Mouse (Mus musculus) lung, embryonic 14.5 days (tissue): ENCODE data around the gene Abtb2. TPM values are rescaled to one million over a fixed set of nuclear protein-coding genes. Genes with fewer than 3 reads are reported as not detected.

Source experiments
- ATAC-seq: fragments of 200-750 bp; cut with Nextera tagmentation; 2 replicates; pipeline ENCODE4 v1.8.0; 2017; ENCODE audit warnings: mild to moderate bottlenecking, moderate TSS enrichment, moderate library complexity; ENCODE audit not compliant: insufficient read depth
- DNase-seq: peaks from one replicate; pipeline ENCODE4 v3.0.0-alpha.2; 2015
- H3K27ac ChIP-seq: fragments of 300-500 bp; sonication (generic); 2 replicates; pipeline ENCODE4 v1.5.1; 2014; ENCODE audit warnings: low read depth, mild to moderate bottlenecking, moderate library complexity
- H3K27me3 ChIP-seq: fragments of 300-500 bp; sonication (generic); 2 replicates; pipeline ENCODE4 v1.6.1; 2014; ENCODE audit warnings: low read length, control low read depth; ENCODE audit not compliant: insufficient read depth
- H3K36me3 ChIP-seq: fragments of 300-500 bp; sonication (generic); 2 replicates; pipeline ENCODE4 v1.6.1; 2014; ENCODE audit warnings: control low read depth; ENCODE audit not compliant: insufficient read depth
- H3K4me1 ChIP-seq: fragments of 300-500 bp; sonication (generic); 2 replicates; pipeline ENCODE4 v1.6.1; 2014; ENCODE audit warnings: antibody characterized with exemption, control low read depth; ENCODE audit not compliant: insufficient read depth
- H3K4me2 ChIP-seq: fragments of 300-500 bp; sonication (generic); 2 replicates; pipeline ENCODE4 v1.6.1; 2014; ENCODE audit warnings: mild to moderate bottlenecking
- H3K4me3 ChIP-seq: fragments of 300-500 bp; sonication (generic); 2 replicates; pipeline ENCODE4 v1.5.1; 2014; ENCODE audit warnings: low read depth, low read length
- H3K9ac ChIP-seq: fragments of 300-500 bp; sonication (generic); 2 replicates; pipeline ENCODE4 v1.6.1; 2014
- H3K9me3 ChIP-seq: fragments of 300-500 bp; sonication (generic); 2 replicates; pipeline ENCODE4 v1.6.1; 2016; ENCODE audit warnings: low read depth, low read length, control low read depth
- CTCF ChIP-seq: IDR thresholded peaks from 2 replicates; pipeline ENCODE4 v1.5.1; 2016; ENCODE audit warnings: antibody characterized with exemption, low read depth
- WGBS: fragments of 180-500 bp; shearing (Covaris S2); extraction: QIAGEN DNeasy Blood & Tissue Kit; methylation state at CpG from one replicate; pipeline ENCODE4 v1.1.7; 2014; 5-methylcytosine and 5-hydroxymethylcytosine counted together
- polyA plus RNA-seq: library from polyadenylated mRNA; unstranded; fragments of >200 nt; fragmentation: Nextera tagmentation; extraction: Ambion mirVana; gene quantifications from 2 replicates; pipeline ENCODE4 v1.2.1, GENCODE M21; 2014

The Abtb2 gene
- polyA plus RNA-seq, 1 experiment from 2014 or later, result 8.0 TPM

GRCm38 (mm10) chr2:103730999-103731398 lies 164.9 kb downstream of the Abtb2 start:
- 83% methylated on average over 8 of the region's 8 CpGs for WGBS
- Histone ChIP-seq H3K27me3 (no peaks in the 10 kb centered on the region), H3K4me2 (no peak overlapping the region), H3K4me1 (no peaks in the 10 kb centered on the region), H3K36me3 (peaks cover 95% of the 10 kb centered on the region), H3K9me3 (no peaks in the 10 kb centered on the region), H3K27ac (no peak overlapping the region), H3K4me3 (no peak overlapping the region), H3K9ac (no peak overlapping the region)
- TF ChIP-seq CTCF, result no peak
- ATAC-seq (no peak), DNase-seq (no peak)

DNA sequence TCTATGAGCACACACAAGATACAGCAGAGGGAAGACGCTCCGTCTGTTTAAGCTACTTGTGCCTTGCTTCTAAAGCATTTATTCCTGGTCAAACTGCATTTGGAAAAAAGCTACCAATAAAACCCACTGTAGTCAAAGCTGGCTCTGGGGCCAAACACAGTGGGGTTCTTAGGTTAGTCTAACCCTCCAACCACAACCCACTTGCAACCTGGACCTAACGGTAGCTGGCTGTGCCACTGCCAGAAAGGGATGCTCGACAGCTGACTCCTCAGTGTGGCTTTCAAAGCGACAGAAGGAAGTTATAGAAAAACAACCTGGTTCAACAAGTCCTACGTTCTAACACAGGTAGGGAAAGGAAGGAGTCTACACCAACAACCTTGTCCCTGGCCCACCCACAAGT lies 165.3 kb downstream of the Abtb2 start:
- Histone ChIP-seq H3K9ac (no peak overlapping the region), H3K27ac (no peak overlapping the region), H3K9me3 (no peaks in the 10 kb centered on the region), H3K4me2 (no peak overlapping the region), H3K36me3 (peaks cover 95% of the 10 kb centered on the region), H3K27me3 (no peaks in the 10 kb centered on the region), H3K4me1 (no peaks in the 10 kb centered on the region), H3K4me3 (no peak overlapping the region)
- no peak for ATAC-seq
- 91% methylated on average over 6 of the region's 6 CpGs for WGBS
- TF ChIP-seq CTCF, result no peak
- DNase-seq, result no peak

- no peak overlapping the region for H3K4me3 ChIP-seq
- peaks cover 54% of the 10 kb centered on the region for H3K36me3 ChIP-seq
- no peaks in the 10 kb centered on the region for H3K27me3 ChIP-seq
- no peak overlapping the region for H3K27ac ChIP-seq
- TF ChIP-seq CTCF, result no peak
- no peaks in the 10 kb centered on the region for H3K9me3 ChIP-seq
- WGBS, result 94% methylated on average over 6 of the region's 6 CpGs
- H3K9ac ChIP-seq, result no peak overlapping the region
- no peak for ATAC-seq
- H3K4me2 ChIP-seq, result no peak overlapping the region
- no peaks in the 10 kb centered on the region for H3K4me1 ChIP-seq
- no peak for DNase-seq
These were observed 176.7 kb downstream of the Abtb2 start for GRCm38 (mm10) chr2:103742821-103743220.

GRCm38 (mm10) chr2:103743536-103743935 lies 177.4 kb downstream of the Abtb2 start:
- no peaks in the 10 kb centered on the region for H3K4me1 ChIP-seq

GRCm38 (mm10) chr2:103743988-103744387 lies 177.9 kb downstream of the Abtb2 start:
- H3K4me3 ChIP-seq, result no peak overlapping the region
- no peak overlapping the region for H3K9ac ChIP-seq
- peaks cover 58% of the 10 kb centered on the region for H3K36me3 ChIP-seq
- H3K4me1 ChIP-seq, result no peaks in the 10 kb centered on the region
- DNase-seq (peak; percentile 82), ATAC-seq (peak; percentile 31; the same call in 1 of the 2 replicates)
- H3K4me2 ChIP-seq, result no peak overlapping the region
- peak; percentile 86 for TF ChIP-seq CTCF
- H3K9me3 ChIP-seq, result no peaks in the 10 kb centered on the region
- no peaks in the 10 kb centered on the region for H3K27me3 ChIP-seq
- WGBS, result 81% methylated on average over 7 of the region's 7 CpGs
- H3K27ac ChIP-seq, result no peak overlapping the region

More at GRCm38 (mm10) chr2:103743536-103743935, 177.4 kb downstream of the Abtb2 start:
- Histone ChIP-seq H3K9me3 (no peaks in the 10 kb centered on the region), H3K27me3 (no peaks in the 10 kb centered on the region), H3K27ac (no peak overlapping the region), H3K9ac (no peak overlapping the region), H3K36me3 (peaks cover 58% of the 10 kb centered on the region), H3K4me3 (no peak overlapping the region), H3K4me2 (no peak overlapping the region)
- 84% methylated on average over 2 of the region's 2 CpGs for WGBS
- ATAC-seq (no peak), DNase-seq (no peak)
- no peak for TF ChIP-seq CTCF

GRCm38 (mm10) chr2:103745481-103745880 lies 179.4 kb downstream of the Abtb2 start:
- no peak overlapping the region for H3K4me2 ChIP-seq
- no peak overlapping the region for H3K27ac ChIP-seq
- H3K4me3 ChIP-seq, result no peak overlapping the region
- DNase-seq (no peak), ATAC-seq (no peak)
- no peaks in the 10 kb centered on the region for H3K4me1 ChIP-seq
- no peak for TF ChIP-seq CTCF
- H3K36me3 ChIP-seq, result peaks cover 63% of the 10 kb centered on the region
- H3K27me3 ChIP-seq, result no peaks in the 10 kb centered on the region
- WGBS, result 88% methylated on average over 5 of the region's 5 CpGs
- H3K9ac ChIP-seq, result no peak overlapping the region
- H3K9me3 ChIP-seq, result no peaks in the 10 kb centered on the region

DNA sequence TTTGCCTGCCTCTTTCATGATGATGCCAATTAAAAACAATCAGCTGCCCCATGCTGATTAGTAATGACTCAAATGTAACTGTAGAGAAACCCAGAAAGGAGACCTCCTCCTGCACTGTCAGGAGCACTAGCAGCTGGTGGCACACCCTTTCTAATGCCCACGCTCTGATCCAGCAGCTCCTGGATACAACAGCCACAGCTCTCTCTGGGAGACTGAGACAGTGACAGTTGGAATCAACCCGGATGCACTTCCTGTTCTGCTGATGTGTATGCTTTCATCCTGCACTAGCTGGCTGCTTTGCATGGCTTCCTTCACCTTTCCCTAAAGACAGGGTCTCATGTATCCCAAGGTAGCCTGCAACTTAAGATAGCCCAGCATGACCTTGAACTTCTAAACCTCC lies 180.0 kb downstream of the Abtb2 start:
- DNase-seq, result no peak
- H3K36me3 ChIP-seq, result peaks cover 67% of the 10 kb centered on the region

DNA sequence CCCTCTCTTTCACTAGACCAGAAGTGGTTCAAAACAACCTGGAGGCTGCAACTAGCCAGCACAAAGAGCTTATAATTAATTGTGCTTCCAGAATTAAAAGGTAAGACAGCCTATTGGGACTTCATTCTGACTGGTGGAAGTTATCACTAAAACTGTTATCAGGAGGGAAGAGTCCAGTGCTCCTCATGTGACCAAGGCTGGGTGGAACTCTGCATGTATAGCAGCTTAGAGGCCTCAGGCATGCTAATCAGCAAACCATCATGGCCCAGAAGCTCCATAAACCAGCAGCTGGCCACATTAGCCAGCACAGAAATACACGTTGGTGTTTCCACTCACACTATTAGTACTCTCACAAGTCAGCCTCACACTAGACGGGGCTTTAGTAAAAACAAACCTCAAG lies 180.7 kb downstream of the Abtb2 start:
- Histone ChIP-seq H3K4me1 (no peaks in the 10 kb centered on the region), H3K4me3 (no peak overlapping the region), H3K9me3 (no peaks in the 10 kb centered on the region), H3K36me3 (peaks cover 73% of the 10 kb centered on the region), H3K9ac (no peak overlapping the region), H3K4me2 (no peak overlapping the region), H3K27ac (no peak overlapping the region), H3K27me3 (no peaks in the 10 kb centered on the region)
- no peak for TF ChIP-seq CTCF
- WGBS, result 81% methylated on average over 2 of the region's 2 CpGs
- DNase-seq (no peak), ATAC-seq (no peak)

More for the DNA sequence above, 180.0 kb downstream of the Abtb2 start:
- Histone ChIP-seq H3K9me3 (no peaks in the 10 kb centered on the region), H3K4me2 (no peak overlapping the region), H3K9ac (no peak overlapping the region), H3K27me3 (no peaks in the 10 kb centered on the region), H3K4me3 (no peak overlapping the region), H3K27ac (no peak overlapping the region), H3K4me1 (no peaks in the 10 kb centered on the region)
- 74% methylated on average over 2 of the region's 2 CpGs for WGBS
- no peak for TF ChIP-seq CTCF
- ATAC-seq, result no peak
